Mouse (Mus musculus) right cerebral cortex, postnatal 14 days (tissue): Measurements from ENCODE around the gene Eif5b.
"Not testable (repeated sequence)": the region's sequence is repeated elsewhere in the genome, so short reads cannot be mapped to it uniquely, and the experiment has no call there.

Source experiments
- DNase-seq: peaks from one replicate; pipeline ENCODE4 v3.0.0; 2022

Eif5b gene

GRCm38 (mm10) chr1:38006741-38007140 is 8.9 kb downstream of the Eif5b start:
- no peak for DNase-seq

GRCm38 (mm10) chr1:38011647-38012046 is 13.8 kb downstream of the Eif5b start:
- no peak for DNase-seq

- DNase-seq = no peak
These were observed 14.3 kb downstream of the Eif5b start for GRCm38 (mm10) chr1:38012104-38012503.

- DNase-seq = no peak
These were observed 14.7 kb downstream of the Eif5b start for GRCm38 (mm10) chr1:38012509-38012908.

GRCm38 (mm10) chr1:38014551-38015203 is 16.9 kb downstream of the Eif5b start:
- DNase-seq = no peak

- no peak for DNase-seq
These were observed 29.5 kb downstream of the Eif5b start for GRCm38 (mm10) chr1:38027301-38027700.

GRCm38 (mm10) chr1:38031391-38031790 is 33.6 kb downstream of the Eif5b start:
- no peak for DNase-seq

- DNase-seq = no peak
These were observed 37.7 kb downstream of the Eif5b start for GRCm38 (mm10) chr1:38035521-38035920.

- DNase-seq = no peak
These were observed 39.6 kb downstream of the Eif5b start for GRCm38 (mm10) chr1:38037375-38037774.

GRCm38 (mm10) chr1:38038898-38039297 is 41.1 kb downstream of the Eif5b start:
- DNase-seq = no peak

- no peak for DNase-seq
These were observed 50.3 kb downstream of the Eif5b start for GRCm38 (mm10) chr1:38048121-38048520.

GRCm38 (mm10) chr1:38049562-38049961 is 51.8 kb downstream of the Eif5b start:
- no peak for DNase-seq

GRCm38 (mm10) chr1:38055176-38055575 is 57.4 kb downstream of the Eif5b start:
- no peak for DNase-seq

- DNase-seq = no peak
These were observed 60.6 kb downstream of the Eif5b start for GRCm38 (mm10) chr1:38058417-38058816.

- not testable (repeated sequence) for DNase-seq
These were observed 64.3 kb downstream of the Eif5b start for GRCm38 (mm10) chr1:38062156-38062555.

- DNase-seq = no peak
These were observed 69.5 kb downstream of the Eif5b start for GRCm38 (mm10) chr1:38067276-38067675.

GRCm38 (mm10) chr1:38071326-38071725 is 73.5 kb downstream of the Eif5b start:
- no peak for DNase-seq

- DNase-seq = no peak
These were observed 83.5 kb downstream of the Eif5b start for GRCm38 (mm10) chr1:38081316-38081715.

- no peak for DNase-seq
These were observed 105.4 kb downstream of the Eif5b start for GRCm38 (mm10) chr1:38103214-38103613.

- no peak for DNase-seq
These were observed 106.0 kb downstream of the Eif5b start for GRCm38 (mm10) chr1:38103813-38104212.
